Mouse (Mus musculus) spleen, postnatal 14 days (tissue): ENCODE results near the gene Espnl.

Source experiments
- DNase-seq, 2 experiments: peaks; one replicate each; pipeline ENCODE4 v3.0.0; 2021 to 2022; ENCODE audit warnings: low spot score in 2 of 2

The Espnl gene

GRCm38 (mm10) chr1:91380453-91381090, 58.7 kb downstream of the Espnl start:
- DNase-seq = peak; percentile 61 to 79

- no peak for DNase-seq
Observed at GRCm38 (mm10) chr1:91381091-91381471, 59.2 kb downstream of the Espnl start.

- no peak for DNase-seq
Observed at GRCm38 (mm10) chr1:91390369-91390768, 68.5 kb downstream of the Espnl start.

- DNase-seq = no peak
Observed at GRCm38 (mm10) chr1:91397927-91398259, 76.0 kb downstream of the Espnl start.
